Mouse (Mus musculus) G1E (cell line): Measurements from ENCODE around the gene Cenpb.
"Not testable (repeated sequence)": the region's sequence is repeated elsewhere in the genome, so short reads cannot be mapped to it uniquely, and the experiment has no call there.

Source experiments
- CTCF ChIP-seq: IDR thresholded peaks from 2 replicates; pipeline ENCODE4 v1.5.1; 2012; ENCODE audit warnings: low read depth, low read length, inconsistent platforms, mixed read lengths
- GATA1 ChIP-seq: IDR thresholded peaks from 2 replicates; pipeline ENCODE4 v1.6.1; 2012; ENCODE audit warnings: borderline replicate concordance, low read length, inconsistent platforms, mixed read lengths
- TAL1 ChIP-seq: conservative IDR thresholded peaks from 2 replicates; pipeline ENCODE4 v1.6.1; 2012; ENCODE audit warnings: low read depth, low read length, inconsistent platforms, mixed read lengths

- not testable (repeated sequence) for TF ChIP-seq CTCF, GATA1, TAL1
Measured at GRCm38 (mm10) chr2:131226669-131227068, 46.8 kb upstream of the Cenpb start.
